Mouse (Mus musculus) limb, embryonic 14.5 days (tissue): ENCODE measurements around the gene Pcnx3. TPM values are rescaled to one million over a fixed set of nuclear protein-coding genes. Genes with fewer than 3 reads are reported as not detected.
"Not testable (repeated sequence)": the region's sequence is repeated elsewhere in the genome, so short reads cannot be mapped to it uniquely, and the experiment has no call there.

Experiments used
- ATAC-seq: fragments of 200-750 bp; cut with Nextera tagmentation; 2 replicates; pipeline ENCODE4 v1.8.0; 2017; ENCODE audit warnings: low read depth, moderate number of reproducible peaks, moderate TSS enrichment; ENCODE audit not compliant: low FRiP score
- DNase-seq: peaks from one replicate; pipeline ENCODE4 v3.0.0-alpha.2; 2015; ENCODE audit warnings: low spot score
- H3K27ac ChIP-seq: fragments of 300-500 bp; sonication (generic); replicated peaks from 2 replicates; pipeline ENCODE4 v1.5.1; 2014; ENCODE audit warnings: low read depth, mild to moderate bottlenecking, low read length, moderate library complexity, mixed read lengths
- H3K27me3 ChIP-seq: fragments of 300-500 bp; sonication (generic); 2 replicates; pipeline ENCODE4 v1.6.1; 2014; ENCODE audit warnings: low read length, mixed read lengths; ENCODE audit not compliant: control insufficient read depth, insufficient read depth
- H3K36me3 ChIP-seq: fragments of 300-500 bp; sonication (generic); 2 replicates; pipeline ENCODE4 v1.6.1; 2014; ENCODE audit warnings: mild to moderate bottlenecking, low read length, moderate library complexity, mixed read lengths; ENCODE audit not compliant: control insufficient read depth, insufficient read depth
- H3K4me1 ChIP-seq: fragments of 300-500 bp; sonication (generic); 2 replicates; pipeline ENCODE4 v1.6.1; 2014; ENCODE audit warnings: antibody characterized with exemption, low read length, mixed read lengths; ENCODE audit not compliant: control insufficient read depth, insufficient read depth
- H3K4me2 ChIP-seq: fragments of 300-500 bp; sonication (generic); replicated peaks from 2 replicates; pipeline ENCODE4 v1.6.1; 2014; ENCODE audit warnings: low read depth, mild to moderate bottlenecking, low read length, moderate library complexity; ENCODE audit not compliant: severe bottlenecking
- H3K4me3 ChIP-seq: fragments of 300-500 bp; sonication (generic); replicated peaks from 2 replicates; pipeline ENCODE4 v1.5.1; 2014; ENCODE audit warnings: low read length
- H3K9ac ChIP-seq: fragments of 300-500 bp; sonication (generic); 2 replicates; pipeline ENCODE4 v1.6.1; 2014; ENCODE audit warnings: mild to moderate bottlenecking, low read depth, low read length, moderate library complexity; ENCODE audit not compliant: severe bottlenecking
- H3K9me3 ChIP-seq: fragments of 300-500 bp; sonication (generic); 2 replicates; pipeline ENCODE4 v1.6.1; 2016; ENCODE audit warnings: low read length; ENCODE audit not compliant: control insufficient read depth
- POLR2A ChIP-seq: fragments of 200-500 bp; IDR thresholded peaks from 2 replicates; pipeline ENCODE4 v1.8.0; 2012; ENCODE audit warnings: inconsistent platforms, mild to moderate bottlenecking, moderate library complexity, borderline replicate concordance; ENCODE audit not compliant: insufficient read depth, insufficient read length; ENCODE audit errors: extremely low read depth
- WGBS: fragments of 180-500 bp; shearing (Covaris S2); extraction: QIAGEN DNeasy Blood & Tissue Kit; methylation state at CpG from one replicate; pipeline ENCODE4 v1.1.7; 2014; 5-methylcytosine and 5-hydroxymethylcytosine counted together
- polyA plus RNA-seq, 2 experiments: library from polyadenylated mRNA; depleted of rRNA in 1 of 2; stranded (reverse) in 1 of 2; unstranded in 1 of 2; fragments of >200 nt; fragmentation: Nextera tagmentation in 1 of 2; extraction: Ambion mirVana in 1 of 2; gene quantifications; 2 replicates each; pipeline versions ENCODE4 v1.2.1 to v1.2.3; 2012 to 2014

The Pcnx3 gene
- polyA plus RNA-seq, 2 experiments: 31.8 to 101 TPM

- TF ChIP-seq POLR2A: no peak
- H3K9me3 ChIP-seq: no peaks in the 10 kb centered on the region
- 68% methylated on average over 15 of the region's 15 CpGs for WGBS
- peaks cover 26% of the 10 kb centered on the region for H3K4me1 ChIP-seq
- H3K36me3 ChIP-seq: peaks cover 59% of the 10 kb centered on the region
- no peaks in the 10 kb centered on the region for H3K27me3 ChIP-seq
- peak overlapping the region; percentile 79 for H3K9ac ChIP-seq
- peak overlapping the region; percentile 77 for H3K4me2 ChIP-seq
- DNase-seq (no peak), ATAC-seq (no peak)
- peak overlapping the region; percentile 91; the same call in 1 of the 2 replicates for H3K27ac ChIP-seq
- peak overlapping the region; percentile 88 for H3K4me3 ChIP-seq
Measured at GRCm38 (mm10) chr19:5690343-5690735, 1.6 kb upstream of the Pcnx3 start.

- TF ChIP-seq POLR2A: 0 out of 2 replicates have a peak, but pooled peaks have one; percentile 18
- Histone ChIP-seq H3K27ac (peak overlapping the region; percentile 91), H3K9me3 (no peaks in the 10 kb centered on the region), H3K4me2 (peak overlapping the region; percentile 77), H3K27me3 (no peaks in the 10 kb centered on the region), H3K4me1 (peaks cover 26% of the 10 kb centered on the region), H3K9ac (peak overlapping the region; percentile 79), H3K4me3 (peak overlapping the region; percentile 88), H3K36me3 (peaks cover 59% of the 10 kb centered on the region)
- ATAC-seq (peak; percentile 56), DNase-seq (peak; percentile 89)
- 9% methylated on average over 39 of the region's 42 CpGs for WGBS
Measured at GRCm38 (mm10) chr19:5689565-5690342, 1.0 kb upstream of the Pcnx3 start.

- peak overlapping the region; percentile 91 for H3K27ac ChIP-seq
- TF ChIP-seq POLR2A: no peak
- H3K9ac ChIP-seq: peak overlapping the region; percentile 79
- peaks cover 26% of the 10 kb centered on the region for H3K4me1 ChIP-seq
- H3K36me3 ChIP-seq: peaks cover 60% of the 10 kb centered on the region
- H3K4me3 ChIP-seq: peak overlapping the region; percentile 88
- H3K27me3 ChIP-seq: no peaks in the 10 kb centered on the region
- H3K9me3 ChIP-seq: no peaks in the 10 kb centered on the region
- no peak for DNase-seq
- WGBS: 3% methylated on average over 7 of the region's 7 CpGs
- ATAC-seq: no peak
- peak overlapping the region; percentile 77 for H3K4me2 ChIP-seq
Measured at GRCm38 (mm10) chr19:5689088-5689428, 350 bp upstream of the Pcnx3 start.

GRCm38 (mm10) chr19:5687738-5688137 lies 970 bp downstream of the Pcnx3 start:
- no peak overlapping the region for H3K27ac ChIP-seq
- DNase-seq: no peak
- TF ChIP-seq POLR2A: no peak
- H3K4me2 ChIP-seq: peak overlapping the region; percentile 77
- 13% methylated on average over 9 of the region's 9 CpGs for WGBS
- peak overlapping the region; percentile 74 for H3K9ac ChIP-seq
- ATAC-seq: no peak
- peaks cover 22% of the 10 kb centered on the region for H3K4me1 ChIP-seq
- peak overlapping the region; percentile 88 for H3K4me3 ChIP-seq
- peaks cover 60% of the 10 kb centered on the region for H3K36me3 ChIP-seq
- no peaks in the 10 kb centered on the region for H3K9me3 ChIP-seq
- H3K27me3 ChIP-seq: no peaks in the 10 kb centered on the region

DNA sequence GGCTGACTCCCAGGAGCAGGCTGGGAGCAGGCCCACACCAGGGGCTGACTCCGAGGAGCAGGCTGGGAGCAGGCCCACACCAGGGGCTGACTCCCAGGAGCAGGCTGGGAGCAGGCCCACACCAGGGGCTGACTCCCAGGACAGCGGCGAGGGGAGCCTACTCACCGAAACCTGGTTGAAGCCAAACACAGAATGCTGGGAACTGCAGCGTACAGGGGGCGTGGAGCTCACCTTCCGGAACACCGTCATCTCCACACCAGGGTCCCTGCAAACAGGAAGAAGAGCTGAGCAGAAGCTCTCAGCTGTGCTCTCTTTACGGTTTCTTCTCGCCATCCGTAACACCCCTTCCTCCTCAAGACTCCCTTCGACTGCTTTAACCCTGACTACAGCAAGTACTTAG lies 1.8 kb downstream of the Pcnx3 start:
- H3K4me3 ChIP-seq, H3K9me3 ChIP-seq, H3K27ac ChIP-seq, H3K27me3 ChIP-seq, ATAC-seq, H3K9ac ChIP-seq, DNase-seq, H3K4me2 ChIP-seq: not testable (repeated sequence)
- Histone ChIP-seq H3K36me3 (peaks cover 65% of the 10 kb centered on the region), H3K4me1 (peaks cover 19% of the 10 kb centered on the region)
- 92% methylated on average over 8 of the region's 12 CpGs for WGBS
